Comparison of ENCODE assay signal across 33 mouse cellular contexts in the genomic region with DNA sequence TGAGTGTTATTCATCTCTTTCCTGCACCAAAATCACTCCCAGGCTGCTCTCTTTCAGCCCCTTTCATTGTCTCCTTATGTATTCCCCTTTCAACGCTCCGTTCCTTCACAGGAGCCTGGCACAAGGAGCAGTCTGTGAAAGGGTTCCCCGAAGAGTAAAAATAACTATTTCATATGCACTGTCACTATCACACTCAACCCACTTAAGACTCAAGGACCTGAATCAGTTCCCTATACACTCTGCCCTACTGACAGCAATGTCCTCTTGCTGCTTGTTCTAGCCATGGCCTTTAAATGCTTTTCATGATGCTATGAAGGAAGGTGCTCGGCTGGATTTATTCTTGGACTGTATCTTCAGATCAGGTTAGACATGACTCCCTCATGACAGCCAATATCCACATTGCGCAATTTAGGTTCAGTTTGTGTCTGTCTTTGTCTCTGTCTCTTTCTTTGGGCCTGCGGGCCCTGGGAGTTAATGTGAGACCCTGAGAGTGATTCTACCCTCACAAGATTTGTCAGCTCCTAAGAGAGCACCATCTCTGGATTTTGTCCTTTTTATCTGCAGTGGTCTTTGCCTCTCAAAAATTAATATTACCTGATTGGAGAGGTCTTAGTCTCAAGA. TPM values are rescaled to one million over a fixed set of nuclear protein-coding genes. Genes with fewer than 3 reads are reported as not detected.
A peak's percentile ranks its signal among the peaks of the same experiment; 100 is the strongest.
DNase-seq lines count a peak whose midpoint lies in the region; ATAC-seq and TF ChIP-seq lines count a peak whose summit lies in the region.
"Had no signal": no experiment of that assay in that cellular context is flagged by ENCODE, and none has a peak within 500 bp of the region (broad histone marks: within the 10 kb centered on the region; RNA-seq: fewer than 3 reads in every experiment).

No protein-coding gene starts in this region.

- DNase-seq in heart, adult 18-20 months: peak; percentile 8 to 19
- no peak for DNase-seq in heart, postnatal 4 days
- no peak for DNase-seq in heart, adult 8-10 months (ENCODE audit: low spot score)
- peak; percentile 18 to 37 for DNase-seq in heart, postnatal 10 days
- no peak for DNase-seq in heart, postnatal 14 days
- DNase-seq: adrenal gland, adult 2 months; adrenal gland, postnatal 14 days; B cell, adult 2 months; cerebellum, adult 11 months; cerebellum, adult 2 months; cerebellum, adult 9-11 months; cerebellum, postnatal 25 days; embryo, embryonic 11 days; gastrocnemius, postnatal 36 days; kidney, adult 2 months had no signal

- H3K27me3 ChIP-seq in heart, embryonic 15.5 days: no peaks in the 10 kb centered on the region
- no peaks in the 10 kb centered on the region for H3K27me3 ChIP-seq in myocyte (ENCODE audit: control insufficient read depth, insufficient read depth, insufficient read length)
- H3K27me3 ChIP-seq: embryonic facial prominence, embryonic 13.5 days; forebrain, embryonic 12.5 days; forebrain, embryonic 15.5 days; hindbrain, embryonic 12.5 days; hindbrain, embryonic 15.5 days had no signal

- no peak overlapping the region for H3K4me2 ChIP-seq in heart, embryonic 15.5 days
- H3K4me2 ChIP-seq in myocyte (ENCODE audit: low read depth): no peak overlapping the region
- H3K4me2 ChIP-seq: embryonic facial prominence, embryonic 13.5 days; forebrain, embryonic 12.5 days; forebrain, embryonic 15.5 days; hindbrain, embryonic 12.5 days; hindbrain, embryonic 15.5 days had no signal

- no peak for TF ChIP-seq POLR2A in myocyte (IDR thresholded peaks at IDR 0.05; ENCODE audit: insufficient read length, low read depth)

- no peak overlapping the region for H3K9ac ChIP-seq in heart, embryonic 15.5 days
- H3K9ac ChIP-seq: embryonic facial prominence, embryonic 13.5 days; forebrain, embryonic 12.5 days; forebrain, embryonic 15.5 days; hindbrain, embryonic 12.5 days; hindbrain, embryonic 15.5 days had no signal

- no peak overlapping the region for H3K4me3 ChIP-seq in heart, embryonic 15.5 days
- H3K4me3 ChIP-seq in myocyte: no peak overlapping the region
- H3K4me3 ChIP-seq: embryonic facial prominence, embryonic 10.5 days; embryonic facial prominence, embryonic 13.5 days; erythroblast, embryonic 14.5 days; forebrain, embryonic 12.5 days; forebrain, embryonic 15.5 days; hindbrain, embryonic 12.5 days; hindbrain, embryonic 15.5 days had no signal

- intact Hi-C loops in heart, postnatal 10 days (cut with DNase I): no loop called here
- intact Hi-C loops in heart, postnatal 14 days (cut with DNase I): no loop called here

- peaks cover 9% of the 10 kb centered on the region for H3K4me1 ChIP-seq in heart, embryonic 15.5 days (replicated peaks)
- H3K4me1 ChIP-seq: embryonic facial prominence, embryonic 10.5 days; embryonic facial prominence, embryonic 13.5 days; forebrain, embryonic 12.5 days; forebrain, embryonic 15.5 days; hindbrain, embryonic 12.5 days had no signal

- no peaks in the 10 kb centered on the region for H3K79me2 ChIP-seq in myocyte (ENCODE audit: control insufficient read depth, insufficient read depth)

- no peak overlapping the region for H3ac ChIP-seq in myocyte (ENCODE audit: control insufficient read depth, insufficient read length)

- WGBS in heart, embryonic 15.5 days: 60% methylated on average over 6 of the region's 6 CpGs

- H3K27ac ChIP-seq in heart, embryonic 15.5 days: no peak overlapping the region
- H3K27ac ChIP-seq: embryonic facial prominence, embryonic 10.5 days; embryonic facial prominence, embryonic 13.5 days; forebrain, embryonic 12.5 days; forebrain, embryonic 15.5 days; hindbrain, embryonic 12.5 days; hindbrain, embryonic 15.5 days had no signal

- H3K36me3 ChIP-seq in heart, embryonic 15.5 days: no peaks in the 10 kb centered on the region
- no peaks in the 10 kb centered on the region for H3K36me3 ChIP-seq in myocyte (ENCODE audit: control insufficient read depth, insufficient read depth)
- H3K36me3 ChIP-seq: embryonic facial prominence, embryonic 10.5 days; embryonic facial prominence, embryonic 13.5 days; forebrain, embryonic 12.5 days; forebrain, embryonic 15.5 days; hindbrain, embryonic 12.5 days; hindbrain, embryonic 15.5 days had no signal

- peak; percentile 51; the same call in 1 of the 2 replicates for ATAC-seq in heart, embryonic 15.5 days (replicated peaks; ENCODE audit: insufficient number of reproducible peaks, insufficient read depth, low FRiP score, low read depth)
- ATAC-seq: CD4-positive, CD25-positive, alpha-beta regulatory T cell, adult 4 months; forebrain, embryonic 15.5 days; intestine, postnatal 0 days had no signal

- H3K9me3 ChIP-seq in heart, embryonic 15.5 days (replicated peaks): no peaks in the 10 kb centered on the region
- H3K9me3 ChIP-seq: embryonic facial prominence, embryonic 10.5 days; embryonic facial prominence, embryonic 13.5 days; forebrain, embryonic 12.5 days; forebrain, embryonic 15.5 days; hindbrain, embryonic 12.5 days; hindbrain, embryonic 15.5 days had no signal

TF ChIP-seq in myocyte, 11 proteins besides CTCF, POLR2A, EP300 and RAD21:
- no peak for TF ChIP-seq REST (IDR thresholded peaks at IDR 0.05; ENCODE audit: insufficient read depth, insufficient read length)
- peak; percentile 63; the same call in 1 of the 2 replicates for TF ChIP-seq CEBPB (IDR thresholded peaks at IDR 0.05; ENCODE audit: insufficient read depth, poor library complexity, severe bottlenecking)

RNA-seq across cellular contexts. Expression of a gene that starts 49.4 kb away (rescaled TPM):
- total RNA-seq in heart, adult 18-20 months (2021): not detected
- under 1 TPM in 1 of 2 experiments, not detected in 1; 0.63 TPM for total RNA-seq in heart, postnatal 4 days (2021)
- not detected in 2 replicates for polyA plus RNA-seq in heart, embryonic 15.5 days (2015; fragmentation: Nextera tagmentation; extraction: Ambion mirVana)
- not detected for total RNA-seq in heart, adult 8-10 months (2022)
- not detected for total RNA-seq in heart, postnatal 10 days (2021)
- total RNA-seq in heart, postnatal 14 days (2021): not detected
- polyA plus RNA-seq in myocyte (2012; fragmentation: generic; extraction: Trizol): 0.05 TPM
- total RNA-seq: adrenal gland, adult 2 months; adrenal gland, postnatal 14 days; gastrocnemius, adult 8-10 months; gastrocnemius, postnatal 36 days; granulocyte monocyte progenitor cell, adult 5-6 weeks; hematopoietic stem cell, adult 5-6 weeks; MEL had no signal
- polyA plus RNA-seq: adrenal gland, adult 2 months; CD4-positive, CD25-positive, alpha-beta regulatory T cell, adult 4 months; cortical plate, adult 2 months; embryonic facial prominence, embryonic 10.5 days; erythroblast, embryonic 14.5 days; forebrain, embryonic 12.5 days; forebrain, embryonic 15.5 days; hindbrain, embryonic 12.5 days; intestine, embryonic 14.5 days; intestine, postnatal 0 days; kidney, adult 2 months; kidney, embryonic 14.5 days had no signal

Comparison
In these comparisons a context has a peak if more than half of its experiments do, and no peak if none do; other contexts are left out.
1. DNase-seq: peak in heart, adult 18-20 months (2 of 2) and heart, postnatal 10 days (2 of 2); none in heart, postnatal 4 days (single experiment), heart, adult 8-10 months (single experiment) and heart, postnatal 14 days (0 of 2).